Mouse (Mus musculus): ENCODE measurements at regions not wholly inside any gene's neighbourhood (a gene's known extent, or its start where the extent isn't known, plus 50 kb on each side); places are given as distances from the start of the nearest gene placed in this dataset.

GRCm38 (mm10) chr12:54577235-54577634, 79.1 kb downstream of the Sptssa start:
- no peak for DNase-seq

GRCm38 (mm10) chr12:54576821-54577220, 79.6 kb downstream of the Sptssa start:
- DNase-seq = no peak

GRCm38 (mm10) chr12:54572866-54573265, 83.5 kb downstream of the Sptssa start:
- no peak for DNase-seq

- DNase-seq = no peak
These were observed 88.1 kb downstream of the Sptssa start for GRCm38 (mm10) chr12:54568078-54568931.

- DNase-seq = no peak
These were observed 89.0 kb downstream of the Sptssa start for GRCm38 (mm10) chr12:54567426-54567790.

GRCm38 (mm10) chr12:54566532-54567425, 89.6 kb downstream of the Sptssa start:
- DNase-seq = peak; percentile 4

GRCm38 (mm10) chr12:54561981-54562380, 94.4 kb downstream of the Sptssa start:
- no peak for DNase-seq

- DNase-seq = peak; percentile 9
These were observed 98.3 kb downstream of the Sptssa start for GRCm38 (mm10) chr12:54558106-54558505.

GRCm38 (mm10) chr12:54549659-54550058, 106.7 kb downstream of the Sptssa start:
- DNase-seq = no peak

- peak; percentile 62 for DNase-seq
These were observed 110.4 kb downstream of the Sptssa start for GRCm38 (mm10) chr12:54545821-54546608.

GRCm38 (mm10) chr12:54538320-54538705, 118.1 kb downstream of the Sptssa start:
- no peak for DNase-seq

GRCm38 (mm10) chr12:54537690-54538319, 118.6 kb downstream of the Sptssa start:
- no peak for DNase-seq

- DNase-seq = no peak
These were observed 119.4 kb downstream of the Sptssa start for GRCm38 (mm10) chr12:54537022-54537421.

GRCm38 (mm10) chr12:54535556-54536516, 120.5 kb downstream of the Sptssa start:
- DNase-seq = no peak

- no peak for DNase-seq
These were observed 121.5 kb downstream of the Sptssa start for GRCm38 (mm10) chr12:54534910-54535309.

- DNase-seq = no peak
These were observed 123.2 kb downstream of the Sptssa start for GRCm38 (mm10) chr12:54533134-54533533.

GRCm38 (mm10) chr12:54532062-54532461, 124.3 kb downstream of the Sptssa start:
- DNase-seq = no peak

GRCm38 (mm10) chr12:54528046-54528445, 128.3 kb downstream of the Sptssa start:
- DNase-seq = no peak

- DNase-seq = no peak
These were observed 128.8 kb downstream of the Sptssa start for GRCm38 (mm10) chr12:54527577-54527976.

- DNase-seq = no peak
These were observed 136.0 kb downstream of the Sptssa start for GRCm38 (mm10) chr12:54520406-54520805.

- no peak for DNase-seq
These were observed 137.0 kb downstream of the Sptssa start for GRCm38 (mm10) chr12:54519370-54519769.
